Mouse (Mus musculus) kidney, adult 2 months (tissue): ENCODE measurements around the gene Pim1.

Experiments used
- CTCF ChIP-seq: fragments of 200-500 bp; conservative IDR thresholded peaks from 2 replicates; pipeline ENCODE4 v1.5.1; 2011; ENCODE audit warnings: low read depth, mild to moderate bottlenecking, control low read depth, low read length, moderate library complexity, mixed read lengths; ENCODE audit not compliant: insufficient read depth, insufficient read length
- POLR2A ChIP-seq: fragments of 200-500 bp; IDR thresholded peaks from one replicate; pipeline ENCODE4 v1.6.1; 2011; ENCODE audit warnings: low read depth, low read length, control low read depth

GRCm38 (mm10) chr17:29464068-29464467 is 26.5 kb upstream of the Pim1 start:
- TF ChIP-seq POLR2A: no peak
- TF ChIP-seq CTCF: no peak
